Mouse (Mus musculus) embryo, embryonic 10 days (tissue): ENCODE measurements at regions not wholly inside any gene's neighbourhood (a gene's known extent, or its start where the extent isn't known, plus 50 kb on each side); places are given as distances from the start of the nearest gene placed in this dataset.

Source experiments
- DNase-seq: peaks from one replicate; pipeline ENCODE4 v3.0.0-alpha.2; 2015; ENCODE audit warnings: low spot score

DNA sequence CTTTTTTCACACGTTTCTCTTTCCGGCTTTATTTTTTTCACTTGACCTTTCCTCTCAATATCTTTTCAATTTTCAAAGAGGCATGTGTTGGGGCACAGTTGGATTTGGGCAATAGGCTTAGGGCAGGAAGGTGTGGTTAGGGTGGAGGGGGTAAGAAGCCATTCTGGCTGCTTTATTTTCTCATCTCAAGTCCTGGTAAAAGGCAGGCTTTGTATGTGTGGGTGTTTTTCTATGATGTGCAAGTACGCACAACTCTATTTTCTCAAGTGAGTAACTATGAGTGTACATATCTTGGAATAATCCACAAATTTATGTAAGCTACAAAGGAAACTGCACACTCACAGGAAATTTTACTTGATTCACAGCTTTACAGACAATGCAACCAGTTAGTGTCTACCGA lies 121.5 kb upstream of the Ifne start:
- no peak for DNase-seq

GRCm38 (mm10) chr4:89000855-89001254 lies 120.9 kb upstream of the Ifne start:
- no peak for DNase-seq

GRCm38 (mm10) chr4:89000200-89000599 lies 120.2 kb upstream of the Ifne start:
- DNase-seq = no peak

GRCm38 (mm10) chr4:88998286-88998685 lies 118.3 kb upstream of the Ifne start:
- DNase-seq = no peak

GRCm38 (mm10) chr4:88995129-88995919 lies 115.3 kb upstream of the Ifne start:
- DNase-seq = no peak

GRCm38 (mm10) chr4:88994486-88994885 lies 114.5 kb upstream of the Ifne start:
- DNase-seq = no peak

GRCm38 (mm10) chr4:88992498-88992897 lies 112.5 kb upstream of the Ifne start:
- no peak for DNase-seq

DNA sequence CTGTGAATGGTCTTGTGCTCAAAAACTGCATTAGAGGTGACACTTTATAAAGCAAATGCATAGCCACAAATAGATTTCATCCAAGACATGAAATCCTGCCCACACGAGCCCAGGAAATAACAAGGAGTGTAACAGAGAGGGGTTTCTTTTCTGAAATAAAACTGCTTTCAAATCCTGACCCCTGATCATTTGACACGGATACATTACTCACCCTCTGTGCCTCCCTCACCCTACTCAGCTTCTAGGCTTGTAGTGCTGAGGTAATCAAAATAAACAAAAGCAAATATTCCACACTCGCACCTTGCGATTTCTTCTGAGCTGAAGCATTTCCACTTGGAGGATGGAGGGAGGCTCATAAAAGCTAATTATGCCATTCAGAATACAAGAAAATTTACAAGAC lies 108.4 kb upstream of the Ifne start:
- no peak for DNase-seq

- DNase-seq = no peak
These were observed 107.1 kb upstream of the Ifne start for GRCm38 (mm10) chr4:88987103-88987502.

DNA sequence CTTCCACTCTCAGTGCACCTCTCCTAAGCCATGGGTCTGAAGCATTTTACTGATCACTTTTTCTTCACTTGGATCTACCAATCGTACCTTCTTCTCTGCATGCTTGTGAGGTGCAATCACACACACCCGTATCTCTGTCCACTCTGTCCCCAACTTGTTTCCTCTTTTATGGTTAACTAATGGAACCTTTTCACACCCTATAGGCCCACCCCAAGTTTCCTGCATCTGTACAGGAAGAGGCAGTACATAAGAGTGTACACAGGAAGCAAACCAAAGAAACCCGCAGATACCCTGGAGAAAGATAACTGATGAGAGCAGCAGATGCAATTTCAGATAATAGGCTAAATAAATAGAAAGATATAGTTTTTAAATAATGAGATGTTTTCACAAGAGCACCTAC lies 102.5 kb upstream of the Ifne start:
- no peak for DNase-seq

- no peak for DNase-seq
These were observed 97.3 kb upstream of the Ifne start for GRCm38 (mm10) chr4:88977099-88977888.

GRCm38 (mm10) chr4:88974535-88974934 lies 94.5 kb upstream of the Ifne start:
- no peak for DNase-seq

DNA sequence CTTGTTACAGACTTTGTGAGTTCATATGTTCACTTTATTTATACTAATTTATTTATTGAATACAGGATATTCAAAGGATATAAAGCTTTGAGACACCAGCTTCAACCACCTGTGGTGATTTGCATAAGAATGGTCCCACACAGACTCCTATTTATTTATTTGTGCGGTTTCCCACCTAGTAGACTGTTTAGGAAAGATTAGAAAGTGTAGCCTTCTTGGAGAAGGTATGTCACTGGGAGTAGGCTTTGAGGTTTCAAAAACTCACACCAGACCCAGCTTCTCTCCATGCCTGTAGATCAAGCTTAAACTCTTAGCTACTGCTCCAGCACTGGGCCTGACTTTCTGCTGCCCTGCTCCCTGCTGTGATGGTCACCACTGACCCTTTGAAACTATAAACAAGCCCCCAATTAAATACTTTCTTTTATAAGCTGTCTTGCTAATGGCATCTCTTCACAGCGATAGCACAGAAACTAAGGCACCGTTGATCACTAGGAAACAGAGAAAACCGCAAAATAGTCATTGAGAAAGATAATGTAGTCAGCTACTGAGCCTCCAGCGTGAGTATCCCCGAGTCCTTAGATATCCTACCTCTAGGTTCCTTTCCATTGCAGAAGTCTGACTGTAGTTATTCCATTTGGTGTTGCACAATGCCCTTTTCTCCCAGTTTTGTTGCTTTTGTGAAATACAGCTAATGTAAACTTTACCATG lies 89.3 kb upstream of the Ifne start:
- DNase-seq = no peak

- DNase-seq = no peak
These were observed 79.6 kb upstream of the Ifne start for GRCm38 (mm10) chr4:88959621-88960020.

- DNase-seq = no peak
These were observed 76.6 kb upstream of the Ifne start for GRCm38 (mm10) chr4:88956605-88957004.

DNA sequence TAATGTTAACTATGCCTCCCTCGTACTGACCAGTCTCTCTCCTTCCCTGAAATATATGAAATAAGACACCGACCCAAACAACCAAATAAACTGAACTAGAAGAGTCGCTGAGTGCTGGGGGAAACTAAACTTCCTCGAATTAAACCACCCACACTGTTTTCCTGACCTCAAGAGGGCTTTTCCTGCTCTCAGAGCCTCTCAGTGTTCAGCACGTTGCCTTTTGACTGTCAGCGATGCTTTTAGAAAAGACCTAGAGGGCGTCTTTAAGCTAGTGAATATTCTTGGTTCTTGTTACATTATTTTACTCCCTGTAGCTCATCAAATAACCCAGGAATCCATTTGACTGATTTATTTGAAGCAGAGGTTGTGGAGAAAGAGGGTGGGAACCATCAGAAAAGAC lies 76.2 kb upstream of the Ifne start:
- DNase-seq = no peak

DNA sequence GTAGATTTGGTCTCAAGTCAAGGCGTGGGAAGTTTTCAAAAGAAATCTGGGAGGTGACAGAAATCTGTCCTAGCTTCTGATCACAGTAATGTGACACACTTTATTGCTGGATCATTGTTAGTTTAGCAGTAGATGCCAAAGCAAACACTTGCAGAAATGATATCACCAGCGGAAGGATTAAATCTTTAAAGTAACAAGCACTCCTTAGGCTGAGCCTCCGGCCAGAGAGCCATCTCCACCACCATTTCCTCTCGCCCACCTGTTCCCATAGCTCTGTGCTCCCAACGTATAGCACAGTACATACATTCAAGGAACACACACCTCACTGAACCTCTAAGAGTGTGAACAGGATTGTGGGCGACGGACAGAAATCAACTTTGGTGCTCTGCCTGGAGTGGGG lies 75.6 kb upstream of the Ifne start:
- no peak for DNase-seq

DNA sequence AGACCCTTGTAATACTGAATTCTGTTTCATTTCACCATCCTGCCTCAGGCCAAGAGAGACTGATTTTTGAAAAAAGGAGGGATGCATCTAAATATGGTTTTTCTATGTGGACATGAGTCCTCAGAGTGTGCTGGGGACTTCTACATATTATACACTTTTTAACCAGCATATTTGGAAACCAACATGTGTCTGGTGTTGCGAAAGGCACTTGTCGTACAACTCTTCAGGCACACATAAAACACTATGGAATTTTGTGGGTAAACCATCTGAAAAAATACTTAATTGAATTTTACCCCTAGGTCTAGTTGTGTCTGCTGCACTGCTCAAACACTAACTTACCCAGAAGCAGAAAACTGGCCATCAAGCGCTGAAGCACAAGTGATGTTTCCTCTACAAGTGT lies 74.0 kb upstream of the Ifne start:
- DNase-seq = no peak

GRCm38 (mm10) chr4:88951034-88951336 lies 71.0 kb upstream of the Ifne start:
- no peak for DNase-seq

DNA sequence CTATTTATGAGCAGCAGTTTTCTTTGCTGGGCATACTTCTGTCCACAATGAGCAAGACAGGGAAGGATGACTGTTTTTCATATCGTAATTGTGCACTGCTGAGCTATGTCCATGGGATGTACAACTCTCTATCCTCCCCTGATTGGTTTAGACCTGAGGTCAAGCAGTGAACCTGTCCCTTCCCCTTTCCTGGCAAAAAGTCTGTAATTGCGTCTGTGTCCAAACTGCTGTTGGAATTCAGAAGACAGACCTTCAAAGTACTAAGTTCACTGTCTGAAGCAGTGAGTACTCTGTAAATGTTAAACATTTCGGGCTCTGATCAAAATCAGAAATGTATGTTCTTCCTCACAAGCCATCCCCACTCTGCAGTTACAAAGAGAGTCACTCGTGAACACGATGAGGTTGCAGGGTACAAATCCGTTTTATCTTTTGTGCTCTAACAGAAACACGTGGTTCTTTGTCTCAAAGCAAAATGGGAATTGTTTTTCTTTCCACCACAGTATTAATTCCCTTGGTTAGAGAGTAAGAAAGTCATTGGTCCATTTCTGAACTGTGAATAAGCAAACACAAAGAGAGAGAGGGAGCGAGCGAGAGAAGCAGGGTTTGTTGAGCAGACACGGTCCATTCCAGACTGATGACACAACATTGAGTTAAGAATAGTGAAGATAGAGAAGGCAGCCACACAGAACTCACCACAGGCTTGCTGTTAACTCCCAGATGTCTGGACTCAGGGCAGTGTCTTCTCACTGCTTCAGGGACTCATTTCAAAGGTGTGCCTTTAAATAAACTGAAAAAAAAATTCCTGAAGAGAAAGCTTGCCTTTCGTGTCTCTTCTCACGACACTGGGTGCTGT lies 70.4 kb upstream of the Ifne start:
- no peak for DNase-seq

DNA sequence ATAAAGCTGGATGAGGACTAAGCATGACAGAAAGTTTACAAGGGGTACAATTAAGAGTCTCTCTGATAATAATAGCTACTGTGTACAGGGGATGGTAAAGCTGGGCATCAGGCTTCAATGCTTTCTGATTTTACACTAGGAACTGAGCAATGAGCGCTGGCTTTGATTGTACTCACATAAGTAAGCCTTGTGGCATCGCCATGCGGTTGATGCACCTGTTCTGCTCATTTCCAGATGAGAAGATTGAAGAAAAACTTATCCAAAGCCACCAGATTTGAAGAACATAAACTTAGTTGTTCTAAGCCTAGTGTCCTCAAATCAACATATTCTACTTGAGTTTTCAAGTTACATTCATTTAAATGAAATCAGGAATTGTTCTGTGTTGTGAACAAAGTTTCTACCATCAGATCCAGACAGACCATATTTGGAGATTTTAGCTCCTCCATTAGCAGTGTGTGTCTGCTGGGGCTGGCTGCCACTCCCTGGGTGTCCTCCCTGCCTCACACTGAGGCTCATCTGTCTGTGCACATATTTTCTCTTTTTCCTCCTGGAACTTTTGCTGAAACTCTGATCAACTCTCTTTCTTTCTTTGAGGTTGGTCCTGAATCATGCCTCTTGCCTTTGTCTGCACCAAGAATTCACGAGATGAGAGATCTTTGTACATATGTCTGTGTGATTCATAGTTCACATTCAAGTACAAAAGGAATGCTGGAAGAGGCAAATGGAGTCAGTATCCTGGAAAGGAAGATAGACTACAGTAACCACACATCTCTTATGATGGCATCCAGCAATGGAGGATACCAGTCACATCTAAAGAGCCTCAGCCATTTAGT lies 68.2 kb upstream of the Ifne start:
- no peak for DNase-seq
